Mouse (Mus musculus) neural tube, embryonic 12.5 days (tissue): ENCODE measurements around the gene Pacrg. TPM values are rescaled to one million over a fixed set of nuclear protein-coding genes. Genes with fewer than 3 reads are reported as not detected.

ENCODE experiments used
- ATAC-seq: fragments of 200-750 bp; cut with Nextera tagmentation; 2 replicates; pipeline ENCODE4 v1.8.0; 2017; ENCODE audit warnings: low read depth, mild to moderate bottlenecking, moderate TSS enrichment, moderate library complexity; ENCODE audit not compliant: low FRiP score
- H3K27ac ChIP-seq: fragments of 300-500 bp; sonication (generic); 2 replicates; pipeline ENCODE4 v1.5.1; 2016
- H3K27me3 ChIP-seq: fragments of 300-500 bp; sonication (generic); replicated peaks from 2 replicates; pipeline ENCODE4 v1.6.1; 2016; ENCODE audit warnings: mild to moderate bottlenecking
- H3K36me3 ChIP-seq: fragments of 300-500 bp; sonication (generic); 2 replicates; pipeline ENCODE4 v1.6.1; 2016; ENCODE audit warnings: mild to moderate bottlenecking
- H3K4me1 ChIP-seq: fragments of 300-500 bp; sonication (generic); 2 replicates; pipeline ENCODE4 v1.6.1; 2016
- H3K4me2 ChIP-seq: fragments of 300-500 bp; sonication (generic); replicated peaks from 2 replicates; pipeline ENCODE4 v1.6.1; 2016; ENCODE audit warnings: mild to moderate bottlenecking
- H3K4me3 ChIP-seq: fragments of 300-500 bp; sonication (generic); 2 replicates; pipeline ENCODE4 v1.5.1; 2016
- H3K9ac ChIP-seq: fragments of 300-500 bp; sonication (generic); 2 replicates; pipeline ENCODE4 v1.6.1; 2016; ENCODE audit warnings: mild to moderate bottlenecking
- H3K9me3 ChIP-seq: fragments of 300-500 bp; sonication (generic); 2 replicates; pipeline ENCODE4 v1.6.1; 2016; ENCODE audit warnings: mild to moderate bottlenecking
- WGBS: fragments of 180-500 bp; shearing (Covaris S2); methylation state at CpG from one replicate; pipeline ENCODE4 v1.1.7; 2016; 5-methylcytosine and 5-hydroxymethylcytosine counted together
- polyA plus RNA-seq: library from polyadenylated mRNA; unstranded; fragments of >200 nt; fragmentation: Nextera tagmentation; extraction: Ambion mirVana; gene quantifications from 2 replicates; pipeline ENCODE4 v1.2.1, GENCODE M21; 2016

Pacrg gene
- polyA plus RNA-seq, 1 experiment from 2014 or later = 8.8 TPM

DNA sequence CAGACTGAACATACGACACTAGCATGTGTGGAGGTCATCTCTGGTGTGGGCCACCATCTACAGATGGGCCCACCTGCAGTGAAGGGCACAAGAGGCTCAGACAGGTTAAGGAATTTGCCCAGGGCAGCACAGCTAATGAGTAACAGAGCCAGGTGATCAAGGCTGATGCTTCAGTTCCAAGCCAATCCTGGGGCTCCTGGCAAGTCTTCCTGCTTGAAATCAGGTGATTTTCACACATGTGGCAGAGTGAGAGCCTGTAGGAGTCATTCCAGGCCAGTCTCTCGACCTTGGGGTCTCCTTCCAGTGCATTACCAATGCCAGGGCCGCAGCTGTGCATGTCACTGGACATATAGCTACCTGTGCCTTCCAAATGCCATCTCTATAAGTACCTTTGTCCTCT, 438.6 kb downstream of the Pacrg start:
- Histone ChIP-seq H3K4me1 (peaks cover 33% of the 10 kb centered on the region), H3K9me3 (no peaks in the 10 kb centered on the region), H3K27me3 (no peaks in the 10 kb centered on the region), H3K36me3 (no peaks in the 10 kb centered on the region), H3K4me2 (no peak overlapping the region), H3K9ac (no peak overlapping the region), H3K4me3 (no peak overlapping the region), H3K27ac (no peak overlapping the region)
- no peak for ATAC-seq
- 87% methylated on average over 3 of the region's 3 CpGs for WGBS

DNA sequence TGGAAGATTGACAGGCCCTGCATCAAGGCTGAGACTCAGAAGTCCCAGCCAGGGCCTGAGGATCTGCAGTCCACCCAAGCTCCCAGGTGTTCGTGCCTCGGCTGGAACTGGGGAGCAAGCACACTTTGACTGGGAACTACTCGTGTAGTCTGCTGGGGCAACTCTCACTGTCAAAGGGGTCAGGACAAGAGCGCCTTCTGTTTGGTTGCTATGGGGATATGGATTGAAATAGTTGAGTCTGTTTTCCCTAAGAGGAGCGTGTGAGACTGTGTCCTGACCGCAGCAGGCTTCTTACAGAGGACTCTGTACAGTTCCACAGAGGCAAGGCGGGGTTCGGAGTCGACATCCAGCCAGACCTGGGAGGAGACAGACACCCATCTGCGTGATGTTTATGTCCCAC, 440.4 kb downstream of the Pacrg start:
- 70% methylated on average over 10 of the region's 10 CpGs for WGBS
- no peaks in the 10 kb centered on the region for H3K9me3 ChIP-seq
- no peak for ATAC-seq
- peaks cover 38% of the 10 kb centered on the region for H3K4me1 ChIP-seq
- H3K4me2 ChIP-seq = no peak overlapping the region
- H3K9ac ChIP-seq = no peak overlapping the region
- no peak overlapping the region for H3K27ac ChIP-seq
- no peaks in the 10 kb centered on the region for H3K36me3 ChIP-seq
- H3K27me3 ChIP-seq = no peaks in the 10 kb centered on the region
- no peak overlapping the region for H3K4me3 ChIP-seq

DNA sequence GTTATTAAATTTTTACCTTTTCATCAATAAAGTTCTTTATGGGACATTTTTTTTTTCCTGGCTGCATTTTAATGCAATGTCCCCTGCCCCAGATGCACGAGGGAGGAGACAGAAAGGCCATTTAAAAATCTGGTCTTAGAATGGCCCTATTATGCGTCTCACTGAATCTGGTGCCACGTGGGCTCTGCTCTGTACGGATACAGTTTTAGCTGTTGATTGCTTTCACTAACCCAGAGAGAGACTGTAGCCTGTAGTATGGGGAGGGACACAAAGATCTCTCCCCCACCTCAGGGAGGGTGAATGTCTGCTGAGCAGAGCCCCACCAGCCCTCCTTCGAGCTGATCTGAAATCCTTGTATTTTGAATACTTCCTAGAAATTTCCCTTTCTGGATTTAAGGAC, 441.2 kb downstream of the Pacrg start:
- Histone ChIP-seq H3K27me3 (no peaks in the 10 kb centered on the region), H3K36me3 (no peaks in the 10 kb centered on the region), H3K27ac (no peak overlapping the region), H3K4me2 (no peak overlapping the region), H3K9me3 (no peaks in the 10 kb centered on the region), H3K9ac (no peak overlapping the region), H3K4me1 (peaks cover 38% of the 10 kb centered on the region), H3K4me3 (no peak overlapping the region)
- no peak for ATAC-seq
- WGBS = 34% methylated on average over 5 of the region's 5 CpGs

DNA sequence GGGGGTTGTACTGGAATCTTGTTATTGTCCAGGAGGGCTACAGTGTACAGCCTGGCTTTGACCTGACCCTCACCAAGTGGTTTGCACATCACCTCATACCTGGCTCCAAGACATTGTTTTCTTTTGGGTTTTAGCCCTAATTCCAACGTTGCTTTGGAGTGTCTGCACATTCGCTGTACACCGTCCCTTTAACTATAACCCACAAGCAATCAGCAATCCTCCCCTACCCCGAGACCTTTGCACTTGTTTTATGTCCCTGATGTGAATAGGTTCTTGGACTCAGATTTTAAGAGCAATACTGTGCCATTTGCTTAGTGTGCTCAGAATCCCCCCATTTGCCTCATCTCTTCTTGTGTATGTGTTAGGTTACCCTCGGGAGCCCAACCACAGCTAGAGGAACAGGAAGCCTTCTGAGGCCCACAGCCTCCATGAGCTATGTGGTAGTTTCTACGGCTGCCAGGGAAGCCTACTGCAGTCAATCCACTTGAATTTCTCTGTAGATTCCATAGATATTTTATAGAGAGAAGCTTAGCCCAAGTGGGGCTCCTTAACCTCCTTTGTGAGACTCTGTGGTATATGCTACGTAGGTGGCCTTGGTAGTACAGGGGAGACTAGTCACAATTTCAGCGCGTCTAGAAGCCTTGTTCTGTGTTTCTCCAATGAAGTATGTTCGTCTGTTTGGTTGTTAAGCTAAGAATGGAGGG, 442.0 kb downstream of the Pacrg start:
- 59% methylated on average over 10 of the region's 10 CpGs for WGBS
- H3K9ac ChIP-seq = no peak overlapping the region
- peaks cover 38% of the 10 kb centered on the region for H3K4me1 ChIP-seq
- no peaks in the 10 kb centered on the region for H3K36me3 ChIP-seq
- no peaks in the 10 kb centered on the region for H3K9me3 ChIP-seq
- no peaks in the 10 kb centered on the region for H3K27me3 ChIP-seq
- H3K4me2 ChIP-seq = no peak overlapping the region
- H3K27ac ChIP-seq = no peak overlapping the region
- no peak overlapping the region for H3K4me3 ChIP-seq
- ATAC-seq = no peak

DNA sequence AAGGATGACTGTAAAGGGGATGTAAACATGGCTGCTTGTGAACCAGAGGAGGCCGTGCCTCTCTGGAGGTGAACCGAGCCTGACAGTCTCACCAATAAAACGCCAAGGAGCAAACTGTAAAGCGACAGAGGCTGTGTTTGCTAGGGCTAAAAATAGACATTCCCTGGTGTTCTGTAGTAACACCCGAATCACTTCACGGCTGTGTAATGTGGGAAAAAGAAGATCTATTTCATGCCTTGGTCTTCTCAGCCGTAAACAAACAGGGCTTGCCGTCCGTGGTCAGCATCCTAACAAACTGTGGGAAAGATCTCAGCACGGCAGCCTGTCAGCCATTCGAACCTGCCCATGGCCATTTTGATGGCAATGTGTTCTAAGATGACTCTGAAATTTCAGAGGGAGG, 442.8 kb downstream of the Pacrg start:
- Histone ChIP-seq H3K27me3 (no peaks in the 10 kb centered on the region), H3K9me3 (no peaks in the 10 kb centered on the region), H3K4me3 (no peak overlapping the region), H3K36me3 (no peaks in the 10 kb centered on the region), H3K4me1 (peaks cover 38% of the 10 kb centered on the region), H3K9ac (no peak overlapping the region), H3K4me2 (no peak overlapping the region), H3K27ac (no peak overlapping the region)
- ATAC-seq = no peak
- WGBS = 45% methylated on average over 11 of the region's 11 CpGs

DNA sequence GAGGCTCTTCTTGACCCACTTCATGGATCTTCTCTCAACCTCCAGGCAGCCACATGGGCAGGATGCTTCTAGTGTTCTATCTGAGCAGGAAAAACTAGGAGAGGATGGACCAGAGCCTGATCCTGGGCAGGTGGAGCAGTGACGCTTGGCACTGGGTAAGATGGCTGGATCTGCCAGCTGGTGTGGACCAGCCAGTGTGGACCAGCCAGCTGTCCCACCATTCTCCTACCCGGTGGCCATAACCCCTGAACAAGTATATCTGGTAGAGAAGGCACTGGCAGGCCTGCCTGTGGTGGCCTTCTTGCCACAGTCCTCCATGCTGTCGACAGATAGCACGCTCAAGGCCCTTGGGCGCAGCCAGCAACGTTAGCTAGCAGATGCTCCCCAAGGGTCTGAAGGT, 443.2 kb downstream of the Pacrg start:
- Histone ChIP-seq H3K4me1 (peaks cover 38% of the 10 kb centered on the region), H3K9me3 (no peaks in the 10 kb centered on the region), H3K4me3 (no peak overlapping the region), H3K27me3 (no peaks in the 10 kb centered on the region), H3K36me3 (no peaks in the 10 kb centered on the region), H3K4me2 (no peak overlapping the region), H3K9ac (no peak overlapping the region), H3K27ac (no peak overlapping the region)
- 90% methylated on average over 6 of the region's 6 CpGs for WGBS
- no peak for ATAC-seq

DNA sequence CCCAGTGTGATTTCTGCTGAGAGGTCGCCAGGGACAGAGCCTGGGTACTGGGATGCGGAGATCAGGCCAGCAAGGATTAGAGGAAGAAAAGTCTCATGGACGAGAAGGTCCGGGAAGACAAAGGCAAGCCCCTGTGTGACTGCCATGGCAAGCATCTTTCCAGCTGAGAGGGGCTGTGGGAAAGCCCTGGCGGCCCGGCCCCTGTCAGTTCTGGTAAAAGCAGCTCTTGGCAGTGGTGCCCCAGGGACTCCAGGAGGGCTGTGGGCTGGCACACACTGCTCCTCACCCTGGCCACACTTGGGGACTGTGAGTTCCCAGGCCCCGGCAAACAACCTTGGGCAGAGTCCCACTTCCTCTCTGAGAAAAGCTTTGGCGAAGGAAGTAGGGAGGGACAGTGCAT, 445.3 kb downstream of the Pacrg start:
- Histone ChIP-seq H3K4me2 (no peak overlapping the region), H3K27me3 (no peaks in the 10 kb centered on the region), H3K27ac (no peak overlapping the region), H3K9ac (no peak overlapping the region), H3K4me1 (peaks cover 41% of the 10 kb centered on the region), H3K4me3 (no peak overlapping the region), H3K9me3 (no peaks in the 10 kb centered on the region), H3K36me3 (no peaks in the 10 kb centered on the region)
- no peak for ATAC-seq
- WGBS = 53% methylated on average over 8 of the region's 8 CpGs

DNA sequence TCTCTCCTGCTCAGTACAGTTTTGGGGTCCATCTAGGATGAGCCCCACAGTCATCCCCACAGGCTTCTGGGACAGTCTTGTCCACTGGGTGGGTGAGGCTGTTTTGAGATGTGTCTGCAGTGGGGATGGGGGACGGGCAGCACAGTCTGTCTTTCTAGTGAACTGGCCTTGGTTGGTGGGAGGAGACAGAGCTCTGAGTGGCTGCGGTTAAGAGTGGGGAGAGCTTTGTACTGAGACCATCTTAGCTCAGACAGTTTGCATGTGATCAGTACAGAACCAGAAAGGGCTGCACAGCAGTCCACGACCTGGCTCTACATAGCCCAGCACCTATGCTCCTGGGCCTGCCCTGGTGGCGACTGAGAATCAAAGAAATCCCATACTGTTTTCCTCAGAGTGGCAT, 446.3 kb downstream of the Pacrg start:
- 77% methylated on average over 4 of the region's 4 CpGs for WGBS
- peaks cover 31% of the 10 kb centered on the region for H3K4me1 ChIP-seq
- no peak for ATAC-seq
- H3K36me3 ChIP-seq = no peaks in the 10 kb centered on the region
- H3K9me3 ChIP-seq = no peaks in the 10 kb centered on the region
- no peak overlapping the region for H3K27ac ChIP-seq
- H3K9ac ChIP-seq = no peak overlapping the region
- H3K27me3 ChIP-seq = no peaks in the 10 kb centered on the region; the same call in 1 of the 2 replicates
- H3K4me3 ChIP-seq = no peak overlapping the region
- no peak overlapping the region for H3K4me2 ChIP-seq

DNA sequence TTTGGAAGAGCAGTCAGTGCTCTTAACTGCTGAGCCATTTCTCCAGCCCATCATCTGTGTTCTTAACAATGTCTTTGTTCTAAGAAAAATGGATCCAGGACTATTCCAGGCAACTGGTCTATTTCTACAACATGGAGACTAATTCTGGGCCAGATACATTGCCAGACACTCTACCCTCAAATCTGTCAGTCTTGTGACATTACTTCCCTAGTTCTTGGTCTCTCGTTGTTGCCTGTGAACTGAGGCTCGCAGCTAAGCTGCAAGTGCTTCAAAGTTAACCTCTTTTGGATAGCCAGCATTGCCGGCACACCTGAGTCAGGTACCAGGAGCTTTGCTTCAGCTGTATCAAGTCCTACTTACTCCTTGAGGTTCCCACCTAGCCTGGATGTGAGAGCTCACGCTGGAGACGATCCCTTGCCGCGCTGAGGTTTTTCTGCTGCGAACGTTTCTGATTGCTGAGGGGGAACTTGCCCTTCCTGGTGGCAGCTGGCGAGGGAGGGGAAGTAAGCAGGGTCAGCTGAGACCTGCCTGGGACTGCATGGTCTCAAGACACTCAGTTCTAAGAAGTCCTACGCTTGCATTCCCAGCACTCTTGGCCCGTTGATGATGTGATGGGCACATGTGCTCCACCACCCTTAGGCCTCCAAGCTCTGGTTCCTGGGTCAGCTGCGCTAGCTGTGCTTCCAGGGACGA, 447.6 kb downstream of the Pacrg start:
- ATAC-seq = no peak
- Histone ChIP-seq H3K4me2 (no peak overlapping the region), H3K36me3 (no peaks in the 10 kb centered on the region), H3K4me1 (peaks cover 19% of the 10 kb centered on the region), H3K9me3 (no peaks in the 10 kb centered on the region), H3K9ac (no peak overlapping the region), H3K27me3 (no peaks in the 10 kb centered on the region; the same call in 1 of the 2 replicates), H3K4me3 (no peak overlapping the region), H3K27ac (no peak overlapping the region)
- WGBS = 88% methylated on average over 14 of the region's 14 CpGs

DNA sequence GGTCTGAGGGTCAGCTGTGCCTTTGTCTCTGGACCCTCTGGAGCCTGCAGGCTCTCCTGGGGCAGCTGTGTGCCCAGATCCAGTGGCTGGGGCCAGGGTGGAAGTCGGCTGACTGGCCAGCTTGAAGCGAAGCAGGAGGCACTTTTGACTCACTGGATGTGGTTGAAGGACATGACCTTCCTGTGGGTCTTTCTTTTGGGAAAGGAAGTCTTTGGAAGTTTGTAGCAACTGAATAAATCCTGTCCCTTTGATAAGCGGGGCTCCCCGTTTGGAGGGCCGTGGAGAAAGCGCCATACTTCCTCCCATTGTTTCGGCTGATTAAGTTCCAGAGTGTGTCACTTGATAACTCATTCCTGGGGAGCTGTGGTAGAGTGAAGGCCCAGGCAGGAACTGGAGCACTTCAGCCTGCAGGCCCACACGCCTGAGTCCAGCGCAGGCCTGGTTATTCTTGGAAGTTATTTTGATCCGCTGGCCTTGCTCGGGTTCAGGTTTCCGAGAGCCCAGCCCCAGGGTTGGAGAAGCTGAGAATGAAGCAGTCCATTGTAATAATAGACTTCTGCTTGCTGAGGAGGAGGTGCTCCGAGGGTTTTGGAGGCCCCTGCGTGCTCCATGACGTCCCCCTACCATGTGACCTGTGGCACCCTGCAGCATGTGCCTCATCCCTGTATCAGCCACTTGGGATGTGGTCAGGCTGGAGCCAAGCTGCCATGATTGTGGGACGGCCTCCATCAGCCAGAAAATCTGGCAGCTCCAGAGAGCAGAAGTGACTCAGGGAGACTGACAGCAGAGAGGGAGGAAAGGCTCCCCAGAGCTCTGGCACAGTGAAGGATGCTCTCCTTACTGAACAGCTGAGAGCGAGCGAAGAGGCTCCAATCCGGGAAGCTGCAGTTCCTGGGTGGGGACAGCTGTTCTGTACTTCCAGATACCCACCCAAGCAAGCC, 449.6 kb downstream of the Pacrg start:
- no peak for ATAC-seq
- H3K4me2 ChIP-seq = no peak overlapping the region
- H3K4me1 ChIP-seq = peaks cover 11% of the 10 kb centered on the region; the same call in 1 of the 2 replicates
- H3K9me3 ChIP-seq = no peaks in the 10 kb centered on the region
- no peaks in the 10 kb centered on the region for H3K36me3 ChIP-seq
- no peaks in the 10 kb centered on the region; the same call in 1 of the 2 replicates for H3K27me3 ChIP-seq
- 60% methylated on average over 19 of the region's 19 CpGs for WGBS
- H3K9ac ChIP-seq = no peak overlapping the region
- no peak overlapping the region for H3K4me3 ChIP-seq
- H3K27ac ChIP-seq = no peak overlapping the region

DNA sequence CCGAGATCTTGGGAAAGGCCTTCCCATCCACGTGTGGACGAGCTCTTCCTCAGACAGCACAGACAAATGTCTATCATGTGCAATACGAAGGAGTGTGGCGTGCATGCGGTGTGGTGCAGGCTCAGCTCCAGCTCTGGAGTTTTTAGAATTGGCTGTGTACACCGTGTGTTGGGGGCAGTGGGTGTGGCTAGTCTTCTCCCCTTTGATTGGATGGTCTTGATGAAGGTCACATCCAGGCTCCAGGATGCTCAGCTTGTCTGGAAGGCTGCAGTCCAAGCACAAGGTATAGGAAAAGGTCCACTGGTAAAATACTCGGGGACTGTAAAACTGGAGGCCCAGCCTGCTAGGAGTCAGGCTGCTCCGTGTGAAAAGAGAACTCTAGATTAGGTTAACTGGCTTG, 450.4 kb downstream of the Pacrg start:
- WGBS = 83% methylated on average over 9 of the region's 9 CpGs
- Histone ChIP-seq H3K4me2 (no peak overlapping the region), H3K4me3 (no peak overlapping the region), H3K27me3 (no peaks in the 10 kb centered on the region; the same call in 1 of the 2 replicates), H3K4me1 (peaks cover 6% of the 10 kb centered on the region; the same call in 1 of the 2 replicates), H3K9me3 (no peaks in the 10 kb centered on the region), H3K9ac (no peak overlapping the region), H3K36me3 (no peaks in the 10 kb centered on the region), H3K27ac (no peak overlapping the region)
- ATAC-seq = no peak

DNA sequence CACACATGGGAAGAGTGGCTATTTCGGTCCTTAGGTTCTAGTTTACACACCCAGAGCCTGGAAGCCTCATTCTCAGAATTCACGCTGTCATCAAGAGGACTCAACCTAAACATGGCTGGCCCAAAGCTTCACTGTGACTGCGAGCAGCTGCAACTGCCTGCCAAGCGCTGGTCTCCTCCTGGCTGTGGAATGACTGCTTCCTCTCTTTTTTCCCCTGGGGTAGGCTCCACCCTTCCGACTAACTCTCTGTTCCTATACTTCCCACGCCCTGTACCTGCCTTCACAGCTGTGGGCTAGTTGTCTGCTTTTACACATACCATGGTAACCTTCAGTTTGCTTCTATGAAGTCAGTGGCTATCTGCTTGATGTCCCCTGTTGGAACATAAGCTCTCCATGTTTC, 453.6 kb downstream of the Pacrg start:
- no peak overlapping the region for H3K4me3 ChIP-seq
- 79% methylated on average over 6 of the region's 6 CpGs for WGBS

More for the DNA sequence above, 453.6 kb downstream of the Pacrg start:
- no peaks in the 10 kb centered on the region; the same call in 1 of the 2 replicates for H3K27me3 ChIP-seq
- H3K27ac ChIP-seq = no peak overlapping the region
- H3K9me3 ChIP-seq = no peaks in the 10 kb centered on the region
- ATAC-seq = no peak
- H3K4me1 ChIP-seq = 0 out of 2 replicates have a peak, but pooled peaks cover 6% of the 10 kb centered on the region
- no peak overlapping the region for H3K9ac ChIP-seq
- no peaks in the 10 kb centered on the region for H3K36me3 ChIP-seq
- no peak overlapping the region for H3K4me2 ChIP-seq
